Mouse (Mus musculus) cerebellum, adult 9-11 months (tissue): ENCODE data around the gene Siva1.
A peak's percentile ranks its signal among the peaks of the same experiment; 100 is the strongest.

Source experiments
- DNase-seq: peaks from one replicate; pipeline ENCODE4 v3.0.0; 2022

Gene Siva1

GRCm38 (mm10) chr12:112660576-112661326 lies 16.3 kb downstream of the Siva1 start:
- no peak for DNase-seq

GRCm38 (mm10) chr12:112661327-112661605 lies 16.8 kb downstream of the Siva1 start:
- DNase-seq, result no peak

- no peak for DNase-seq
Observed at GRCm38 (mm10) chr12:112661851-112662250, 17.4 kb downstream of the Siva1 start.

- DNase-seq, result peak; percentile 53
Observed at GRCm38 (mm10) chr12:112663303-112663702, 18.8 kb downstream of the Siva1 start.

- DNase-seq, result no peak
Observed at GRCm38 (mm10) chr12:112663716-112664115, 19.2 kb downstream of the Siva1 start.

- no peak for DNase-seq
Observed at GRCm38 (mm10) chr12:112664124-112664523, 19.6 kb downstream of the Siva1 start.

GRCm38 (mm10) chr12:112664656-112665055 lies 20.2 kb downstream of the Siva1 start:
- peak; percentile 60 for DNase-seq

- peak; percentile 67 for DNase-seq
Observed at GRCm38 (mm10) chr12:112665445-112665844, 21.0 kb downstream of the Siva1 start.

- no peak for DNase-seq
Observed at GRCm38 (mm10) chr12:112665881-112666544, 21.5 kb downstream of the Siva1 start.

- peak; percentile 35 for DNase-seq
Observed at GRCm38 (mm10) chr12:112667619-112668297, 23.3 kb downstream of the Siva1 start.

- DNase-seq, result peak; percentile 36
Observed at GRCm38 (mm10) chr12:112670718-112671393, 26.4 kb downstream of the Siva1 start.

GRCm38 (mm10) chr12:112671891-112672290 lies 27.4 kb downstream of the Siva1 start:
- peak; percentile 33 for DNase-seq

- peak; percentile 64 for DNase-seq
Observed at GRCm38 (mm10) chr12:112672744-112673575, 28.5 kb downstream of the Siva1 start.

GRCm38 (mm10) chr12:112673576-112674091 lies 29.2 kb downstream of the Siva1 start:
- peak; percentile 74 for DNase-seq

GRCm38 (mm10) chr12:112674132-112675011 lies 29.9 kb downstream of the Siva1 start, which contains the start of gene Akt1:
Gene Akt1, minus strand, starts transcription at chr12:112674884.
- DNase-seq, result peak; percentile 76

GRCm38 (mm10) chr12:112675245-112676035 lies 31.0 kb downstream of the Siva1 start:
- DNase-seq, result peak; percentile 84

- DNase-seq, result no peak
Observed at GRCm38 (mm10) chr12:112677076-112677475, 32.6 kb downstream of the Siva1 start.

- no peak for DNase-seq
Observed at GRCm38 (mm10) chr12:112677943-112678554, 33.6 kb downstream of the Siva1 start.

GRCm38 (mm10) chr12:112678555-112679026 lies 34.1 kb downstream of the Siva1 start, which contains the start of gene Zbtb42:
Gene Zbtb42, plus strand, starts transcription at chr12:112678828.
- no peak for DNase-seq
